Comparison of ENCODE assay signal across 26 mouse cellular contexts in genomic region chr14:77280893-77281292, GRCm38 (mm10).
"Had no signal": no experiment of that assay in that cellular context is flagged by ENCODE, and none has a peak within 500 bp of the region (broad histone marks: within the 10 kb centered on the region; RNA-seq: fewer than 3 reads in every experiment).

No protein-coding gene starts in this region.

- DNase-seq: gastrocnemius, adult 2 months; gastrocnemius, postnatal 10 days; gastrocnemius, postnatal 25 days; heart, adult 2 months; heart, postnatal 10 days; heart, postnatal 4 days; kidney, adult 18-20 months; kidney, adult 8-10 months; kidney, postnatal 10 days; kidney, postnatal 25 days; kidney, postnatal 4 days; layer of hippocampus, adult 9-11 months; layer of hippocampus, postnatal 36 days; liver; liver, embryonic 13.5 days had no signal

- H3K36me3 ChIP-seq: heart, embryonic 10.5 days; heart, embryonic 12.5 days; hindbrain, embryonic 10.5 days; hindbrain, embryonic 12.5 days; limb, embryonic 10.5 days; limb, embryonic 12.5 days; liver, embryonic 13.5 days; liver, embryonic 15.5 days had no signal

- H3K4me1 ChIP-seq: heart, embryonic 10.5 days; heart, embryonic 12.5 days; limb, embryonic 10.5 days; limb, embryonic 12.5 days; liver, embryonic 13.5 days; liver, embryonic 15.5 days had no signal

- H3K27me3 ChIP-seq: heart, embryonic 12.5 days; hindbrain, embryonic 12.5 days; limb, embryonic 12.5 days; liver, embryonic 13.5 days; liver, embryonic 15.5 days had no signal

- ATAC-seq: hindbrain, embryonic 16.5 days; inflammation-experienced regulatory T-cells, adult 6 months had no signal

- H3K4me3 ChIP-seq: gastrocnemius, adult 2 months; heart, adult 2 months; heart, embryonic 10.5 days; heart, embryonic 12.5 days; hindbrain, embryonic 10.5 days; hindbrain, embryonic 12.5 days; limb, embryonic 10.5 days; limb, embryonic 12.5 days; liver, embryonic 13.5 days; liver, embryonic 15.5 days had no signal

- H3K27ac ChIP-seq: gastrocnemius, adult 2 months; heart, adult 2 months; heart, embryonic 10.5 days; hindbrain, embryonic 10.5 days; hindbrain, embryonic 12.5 days; hindbrain, embryonic 14.5 days; limb, embryonic 10.5 days; limb, embryonic 12.5 days; liver, embryonic 13.5 days; liver, embryonic 15.5 days had no signal

- H3K4me2 ChIP-seq: heart, embryonic 12.5 days; hindbrain, embryonic 12.5 days; hindbrain, embryonic 14.5 days; limb, embryonic 12.5 days; liver, embryonic 11.5 days; liver, embryonic 13.5 days; liver, embryonic 15.5 days had no signal

- H3K9me3 ChIP-seq: heart, embryonic 10.5 days; heart, embryonic 12.5 days; hindbrain, embryonic 10.5 days; hindbrain, embryonic 12.5 days; limb, embryonic 10.5 days; limb, embryonic 12.5 days; liver, embryonic 13.5 days; liver, embryonic 15.5 days had no signal

- H3K9ac ChIP-seq: heart, embryonic 12.5 days; hindbrain, embryonic 12.5 days; hindbrain, embryonic 14.5 days; limb, embryonic 12.5 days; liver, embryonic 13.5 days; liver, embryonic 15.5 days had no signal
